Mouse (Mus musculus): ENCODE measurements at regions not wholly inside any gene's neighbourhood (a gene's known extent, or its start where the extent isn't known, plus 50 kb on each side); places are given as distances from the start of the nearest gene placed in this dataset.
A peak's percentile ranks its signal among the peaks of the same experiment; 100 is the strongest.

DNA sequence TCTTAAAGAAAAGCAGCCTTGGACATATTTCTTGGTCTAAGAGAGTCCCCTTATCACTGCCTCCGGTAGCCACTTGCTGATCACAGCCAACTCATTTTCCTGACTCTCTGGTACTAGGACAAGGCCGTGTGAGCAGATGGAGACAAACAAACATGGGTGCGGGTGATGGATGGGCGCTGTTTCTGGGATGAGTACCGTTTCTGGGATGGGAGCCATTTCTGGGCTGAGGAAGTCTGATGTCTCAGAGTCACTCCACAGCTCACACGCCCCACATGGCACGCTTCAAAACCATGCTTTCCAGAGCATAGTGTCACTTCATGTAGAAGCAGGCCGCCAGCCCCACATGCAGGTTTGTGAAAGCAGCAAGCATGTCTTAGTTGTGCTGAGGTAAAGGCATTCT, 225.6 kb upstream of the Cxcl12 start:
- Histone ChIP-seq H3K27me3 (ENCODE audit: control insufficient read depth, insufficient read depth, low read length) (no peaks in the 10 kb centered on the region), H3K4me1 (ENCODE audit: control insufficient read depth, insufficient read depth, low read length) (no peaks in the 10 kb centered on the region), H3K27ac (replicated peaks; ENCODE audit: insufficient read depth, low read depth, low read length) (no peak overlapping the region), H3K36me3 (ENCODE audit: control insufficient read depth, insufficient read depth, low read length) (no peaks in the 10 kb centered on the region), H3K9ac (ENCODE audit: low read depth, low read length) (no peak overlapping the region), H3K4me3 (ENCODE audit: insufficient read depth, low read depth, low read length) (no peak overlapping the region), H3K79me2 (ENCODE audit: control insufficient read depth, insufficient read depth, low read length) (no peaks in the 10 kb centered on the region)
- TF ChIP-seq POLR2A (IDR thresholded peaks at IDR 0.05; ENCODE audit: extremely low read depth, insufficient read depth, low read length) = no peak
- no peak for TF ChIP-seq CTCF (IDR thresholded peaks at IDR 0.05; ENCODE audit: low read depth, low read length)
- no peak for DNase-seq (ENCODE audit: extremely low read depth, low read depth, low spot score)
- 87% methylated on average over 8 of the region's 8 CpGs for WGBS

DNA sequence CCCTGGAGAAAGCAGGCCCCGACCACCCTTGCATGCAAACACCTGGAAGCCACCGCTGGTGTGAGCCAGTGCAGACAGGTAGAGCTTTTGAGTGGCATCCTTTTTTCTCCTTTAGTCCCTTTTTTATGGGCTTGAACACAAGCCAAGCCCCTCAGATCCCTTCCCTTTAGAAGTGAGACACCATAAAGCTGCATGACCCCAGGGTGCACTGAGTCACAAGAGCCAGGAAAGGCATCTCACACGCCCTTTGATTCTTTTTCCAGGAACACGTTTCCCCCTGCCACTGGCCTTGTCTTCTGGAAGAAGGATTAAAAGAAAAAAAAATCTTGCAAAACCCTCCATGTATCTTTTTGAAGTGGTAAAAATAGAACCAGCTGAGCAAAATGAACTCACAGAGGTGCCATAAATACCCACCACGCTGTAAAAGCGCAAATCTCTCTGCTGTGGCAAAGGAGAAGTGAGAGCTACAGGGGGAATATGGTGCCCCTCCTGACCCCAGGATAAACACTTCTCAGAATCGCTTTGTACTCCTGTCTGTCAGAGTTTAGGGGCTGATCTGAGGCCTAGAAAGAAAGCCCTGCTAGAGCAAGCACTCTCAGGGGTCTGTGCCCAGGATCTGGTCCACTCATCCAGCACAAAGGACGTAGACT, 222.1 kb upstream of the Cxcl12 start:
- no peaks in the 10 kb centered on the region for H3K36me3 ChIP-seq (ENCODE audit: control insufficient read depth, insufficient read depth, low read length)
- no peaks in the 10 kb centered on the region for H3K4me1 ChIP-seq (ENCODE audit: control insufficient read depth, insufficient read depth, low read length)
- no peaks in the 10 kb centered on the region for H3K27me3 ChIP-seq (ENCODE audit: control insufficient read depth, insufficient read depth, low read length)
- no peak for DNase-seq (ENCODE audit: extremely low read depth, low read depth, low spot score)
- no peak overlapping the region for H3K9ac ChIP-seq (ENCODE audit: low read depth, low read length)
- H3K79me2 ChIP-seq (ENCODE audit: control insufficient read depth, insufficient read depth, low read length) = no peaks in the 10 kb centered on the region
- TF ChIP-seq POLR2A (IDR thresholded peaks at IDR 0.05; ENCODE audit: extremely low read depth, insufficient read depth, low read length) = no peak
- TF ChIP-seq CTCF (IDR thresholded peaks at IDR 0.05; ENCODE audit: low read depth, low read length) = no peak
- H3K27ac ChIP-seq (replicated peaks; ENCODE audit: insufficient read depth, low read depth, low read length) = no peak overlapping the region
- H3K4me3 ChIP-seq (ENCODE audit: insufficient read depth, low read depth, low read length) = no peak overlapping the region
- 70% methylated on average over 8 of the region's 8 CpGs for WGBS

DNA sequence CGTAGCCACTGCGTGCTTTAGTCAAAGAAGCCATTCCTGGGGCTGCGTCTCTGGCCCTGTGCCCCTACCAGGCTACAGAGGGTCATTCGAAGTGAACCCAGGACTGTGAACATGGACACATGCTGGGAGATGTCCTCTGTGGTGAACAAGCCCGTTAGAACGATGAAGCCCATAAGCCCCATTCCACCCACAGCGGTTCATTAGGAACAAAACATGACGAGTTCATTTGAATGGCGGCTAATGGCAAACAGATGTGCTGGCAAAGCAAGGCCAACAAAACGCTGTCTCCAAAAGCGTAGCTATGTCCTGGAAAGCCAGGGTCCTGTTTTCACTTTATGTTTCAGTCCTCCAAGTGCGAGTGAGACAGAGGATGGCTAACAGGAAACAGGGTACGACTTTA, 208.7 kb upstream of the Cxcl12 start:
- TF ChIP-seq CTCF (IDR thresholded peaks at IDR 0.05; ENCODE audit: low read depth, low read length) = no peak
- TF ChIP-seq POLR2A (IDR thresholded peaks at IDR 0.05; ENCODE audit: extremely low read depth, insufficient read depth, low read length) = no peak
- no peak overlapping the region for H3K9ac ChIP-seq (ENCODE audit: low read depth, low read length)
- no peak overlapping the region for H3K27ac ChIP-seq (replicated peaks; ENCODE audit: insufficient read depth, low read depth, low read length)
- no peaks in the 10 kb centered on the region for H3K36me3 ChIP-seq (ENCODE audit: control insufficient read depth, insufficient read depth, low read length)
- no peaks in the 10 kb centered on the region for H3K27me3 ChIP-seq (ENCODE audit: control insufficient read depth, insufficient read depth, low read length)
- no peak for DNase-seq (ENCODE audit: extremely low read depth, low read depth, low spot score)
- 90% methylated on average over 13 of the region's 13 CpGs for WGBS
- H3K4me1 ChIP-seq (ENCODE audit: control insufficient read depth, insufficient read depth, low read length) = no peaks in the 10 kb centered on the region
- no peak overlapping the region for H3K4me3 ChIP-seq (ENCODE audit: insufficient read depth, low read depth, low read length)
- no peaks in the 10 kb centered on the region for H3K79me2 ChIP-seq (ENCODE audit: control insufficient read depth, insufficient read depth, low read length)

DNA sequence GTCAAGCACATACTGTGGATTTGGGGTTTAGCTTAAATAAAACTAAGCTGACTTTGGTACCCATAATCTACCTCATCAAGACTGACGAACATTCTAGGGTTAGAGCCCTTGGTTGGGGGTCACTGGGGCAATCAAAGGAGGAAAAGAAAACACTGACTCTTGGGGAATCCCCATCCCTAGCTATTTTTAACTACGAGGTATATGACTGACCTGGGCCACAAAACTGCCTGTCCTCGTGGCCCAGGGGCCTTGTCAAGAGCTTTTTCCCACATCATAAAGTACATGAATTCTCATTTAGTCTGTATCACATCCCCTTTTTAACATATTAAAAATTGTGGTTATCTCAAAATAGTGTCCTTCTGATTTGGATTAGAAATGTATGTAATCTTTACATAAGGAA, 207.7 kb upstream of the Cxcl12 start:
- Histone ChIP-seq H3K9ac (ENCODE audit: low read depth, low read length) (no peak overlapping the region), H3K4me3 (ENCODE audit: insufficient read depth, low read depth, low read length) (no peak overlapping the region), H3K36me3 (ENCODE audit: control insufficient read depth, insufficient read depth, low read length) (no peaks in the 10 kb centered on the region), H3K27ac (replicated peaks; ENCODE audit: insufficient read depth, low read depth, low read length) (no peak overlapping the region), H3K79me2 (ENCODE audit: control insufficient read depth, insufficient read depth, low read length) (no peaks in the 10 kb centered on the region), H3K4me1 (ENCODE audit: control insufficient read depth, insufficient read depth, low read length) (no peaks in the 10 kb centered on the region), H3K27me3 (ENCODE audit: control insufficient read depth, insufficient read depth, low read length) (no peaks in the 10 kb centered on the region)
- 58% methylated on average over 3 of the region's 3 CpGs for WGBS
- DNase-seq (ENCODE audit: extremely low read depth, low read depth, low spot score) = no peak
- TF ChIP-seq CTCF (IDR thresholded peaks at IDR 0.05; ENCODE audit: low read depth, low read length) = no peak
- TF ChIP-seq POLR2A (IDR thresholded peaks at IDR 0.05; ENCODE audit: extremely low read depth, insufficient read depth, low read length) = no peak

DNA sequence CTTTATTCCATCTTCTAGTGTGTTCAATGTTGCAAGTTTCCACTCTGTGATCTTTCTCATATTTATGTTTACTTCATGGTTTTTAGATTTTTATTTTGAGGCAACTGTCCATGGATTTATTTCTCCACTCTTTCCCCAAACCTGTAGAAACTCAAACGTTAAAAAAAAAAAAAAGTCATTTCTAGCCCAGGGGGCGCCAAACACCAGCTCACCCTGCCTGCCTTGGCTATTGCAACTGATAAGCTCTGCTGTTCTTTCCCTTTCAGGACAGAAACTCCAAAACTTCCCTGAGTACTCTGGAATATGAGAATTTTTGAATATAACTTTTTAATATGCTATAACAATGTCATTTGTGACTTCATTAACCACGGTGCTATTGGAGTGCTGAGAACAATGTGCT, 201.9 kb upstream of the Cxcl12 start:
- 22% methylated on average over 3 of the region's 3 CpGs for WGBS
- peak; percentile 9 for DNase-seq (ENCODE audit: extremely low read depth, low read depth, low spot score)
- Histone ChIP-seq H3K4me1 (ENCODE audit: control insufficient read depth, insufficient read depth, low read length) (no peaks in the 10 kb centered on the region), H3K4me3 (ENCODE audit: insufficient read depth, low read depth, low read length) (no peak overlapping the region), H3K27me3 (ENCODE audit: control insufficient read depth, insufficient read depth, low read length) (no peaks in the 10 kb centered on the region), H3K9ac (ENCODE audit: low read depth, low read length) (no peak overlapping the region), H3K79me2 (ENCODE audit: control insufficient read depth, insufficient read depth, low read length) (no peaks in the 10 kb centered on the region), H3K36me3 (ENCODE audit: control insufficient read depth, insufficient read depth, low read length) (no peaks in the 10 kb centered on the region), H3K27ac (replicated peaks; ENCODE audit: insufficient read depth, low read depth, low read length) (no peak overlapping the region)
- TF ChIP-seq POLR2A (IDR thresholded peaks at IDR 0.05; ENCODE audit: extremely low read depth, insufficient read depth, low read length) (no peak), CTCF (IDR thresholded peaks at IDR 0.05; ENCODE audit: low read depth, low read length) (peak; percentile 73)

DNA sequence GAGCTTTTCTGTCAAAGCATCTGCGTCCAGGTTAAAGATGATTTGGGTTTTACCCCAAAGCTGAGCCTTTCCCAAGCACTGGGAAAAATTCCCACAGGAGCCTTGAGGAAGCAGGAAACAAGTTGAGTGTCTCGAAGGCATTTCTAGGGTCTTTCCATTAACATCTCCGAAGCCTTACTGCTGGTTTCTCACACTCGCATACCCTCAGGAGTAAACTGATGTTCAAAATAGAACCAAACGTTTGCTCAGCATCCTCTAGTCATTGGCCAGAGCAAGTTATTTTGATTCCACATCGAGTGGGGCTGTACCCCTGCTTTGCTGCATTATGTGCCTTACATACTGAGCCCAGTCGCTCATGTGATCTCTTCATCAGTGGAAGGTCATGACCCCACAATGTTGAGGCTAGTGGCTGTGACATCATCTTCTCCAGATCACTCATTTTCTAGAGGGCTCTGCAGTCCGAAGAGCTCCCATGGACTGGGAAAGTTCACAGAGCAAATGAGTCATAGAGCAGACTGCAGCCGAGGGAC, 198.9 kb upstream of the Cxcl12 start:
- Histone ChIP-seq H3K4me3 (ENCODE audit: insufficient read depth, low read depth, low read length) (no peak overlapping the region), H3K9ac (ENCODE audit: low read depth, low read length) (no peak overlapping the region), H3K79me2 (ENCODE audit: control insufficient read depth, insufficient read depth, low read length) (no peaks in the 10 kb centered on the region), H3K4me1 (ENCODE audit: control insufficient read depth, insufficient read depth, low read length) (no peaks in the 10 kb centered on the region), H3K36me3 (ENCODE audit: control insufficient read depth, insufficient read depth, low read length) (no peaks in the 10 kb centered on the region), H3K27ac (replicated peaks; ENCODE audit: insufficient read depth, low read depth, low read length) (no peak overlapping the region), H3K27me3 (ENCODE audit: control insufficient read depth, insufficient read depth, low read length) (no peaks in the 10 kb centered on the region)
- WGBS = 70% methylated on average over 9 of the region's 9 CpGs
- DNase-seq (ENCODE audit: extremely low read depth, low read depth, low spot score) = no peak
- TF ChIP-seq CTCF (IDR thresholded peaks at IDR 0.05; ENCODE audit: low read depth, low read length) (no peak), POLR2A (IDR thresholded peaks at IDR 0.05; ENCODE audit: extremely low read depth, insufficient read depth, low read length) (no peak)

All from liver, adult 2 months (tissue).